Mouse (Mus musculus) MN1 (cell line): ENCODE measurements around the gene Wdr25.

Experiments used
- DNase-seq: peaks from one replicate; pipeline ENCODE4 v3.0.0-alpha.2; 2016; ENCODE audit warnings: low spot score

The Wdr25 gene

GRCm38 (mm10) chr12:108985025-108985424 is 91.6 kb downstream of the Wdr25 start:
- no peak for DNase-seq

GRCm38 (mm10) chr12:108987448-108987847 is 94.0 kb downstream of the Wdr25 start:
- no peak for DNase-seq

DNA sequence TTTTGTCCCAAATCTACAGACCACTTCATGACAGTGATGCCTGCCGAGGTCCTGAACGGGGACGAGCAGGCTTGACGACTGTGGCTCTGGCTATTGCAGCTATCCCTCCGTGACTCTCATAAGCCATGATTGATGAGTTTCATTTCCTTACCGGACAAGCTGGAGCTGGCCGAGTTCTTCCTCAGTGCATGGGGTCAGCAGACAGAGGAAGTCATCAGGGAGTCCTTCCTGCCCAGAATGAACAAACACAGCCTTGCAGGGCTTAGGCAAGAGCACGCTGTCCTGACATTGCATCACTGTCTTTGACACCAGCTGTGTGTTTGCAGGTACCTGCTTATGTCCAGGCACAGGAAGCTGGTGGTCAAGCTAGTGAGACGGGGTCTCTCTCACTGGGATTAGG is 97.0 kb downstream of the Wdr25 start:
- DNase-seq, result no peak

- no peak for DNase-seq
These were observed 99.6 kb downstream of the Wdr25 start for GRCm38 (mm10) chr12:108993046-108993445.

DNA sequence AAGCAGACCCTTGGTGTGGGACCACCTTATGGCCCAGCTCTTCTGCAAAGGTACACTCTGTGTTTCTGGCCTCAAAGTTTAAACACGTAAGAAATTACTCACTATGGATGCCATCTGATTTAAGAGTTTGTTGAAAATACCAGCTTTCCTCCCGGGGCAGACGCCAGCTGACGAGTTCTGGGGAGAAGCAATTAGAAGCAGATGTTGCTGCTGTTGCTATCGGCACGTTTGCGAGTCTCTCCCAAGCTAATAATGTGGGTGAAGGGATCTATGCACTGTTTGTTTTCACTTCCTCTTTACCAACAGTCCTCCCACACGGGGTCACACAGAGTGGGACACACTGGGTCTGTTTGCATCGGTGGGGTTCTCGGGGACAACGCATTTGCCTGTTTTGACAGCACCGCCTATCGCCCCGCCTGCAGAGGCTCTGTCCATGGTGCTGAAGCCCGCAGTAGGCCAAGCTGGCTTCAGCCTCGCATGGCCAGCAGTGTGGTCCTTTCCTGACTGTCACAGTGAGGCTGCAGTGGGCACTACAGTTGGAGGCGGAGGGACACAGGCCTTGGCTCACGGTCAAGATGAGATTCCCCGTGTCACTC is 101.1 kb downstream of the Wdr25 start:
- no peak for DNase-seq

DNA sequence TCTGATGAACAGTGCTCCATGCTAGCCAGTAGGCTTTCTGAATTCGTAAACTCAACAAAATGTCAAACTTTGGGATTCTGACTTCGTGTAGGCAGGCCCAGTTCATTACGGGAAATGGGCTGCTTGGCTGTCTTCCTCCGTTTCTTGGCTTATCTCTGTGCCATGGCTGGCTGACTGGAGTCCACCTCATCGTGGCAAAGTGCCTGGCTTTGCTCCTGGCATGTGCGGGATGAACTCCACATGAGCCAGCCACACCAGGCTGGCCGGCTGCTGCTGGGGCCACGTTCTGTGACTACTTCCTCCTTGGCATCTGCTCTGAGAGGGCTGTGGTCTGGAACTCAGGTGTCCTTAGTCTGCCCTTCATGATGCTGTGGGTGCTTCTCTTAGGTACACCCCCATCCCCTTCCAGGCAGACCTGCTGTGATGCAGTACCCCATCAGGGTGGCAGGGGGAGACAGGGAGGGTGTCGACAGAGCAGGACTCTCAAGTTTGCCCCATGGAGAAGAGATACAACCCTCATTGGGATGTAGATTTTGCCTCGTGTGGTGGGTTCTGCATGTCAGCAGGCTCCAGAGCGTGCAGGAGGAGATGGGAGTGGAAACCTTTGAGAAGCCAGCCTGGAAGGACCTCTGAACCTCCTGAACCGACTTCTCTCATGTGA is 102.7 kb downstream of the Wdr25 start:
- no peak for DNase-seq

DNA sequence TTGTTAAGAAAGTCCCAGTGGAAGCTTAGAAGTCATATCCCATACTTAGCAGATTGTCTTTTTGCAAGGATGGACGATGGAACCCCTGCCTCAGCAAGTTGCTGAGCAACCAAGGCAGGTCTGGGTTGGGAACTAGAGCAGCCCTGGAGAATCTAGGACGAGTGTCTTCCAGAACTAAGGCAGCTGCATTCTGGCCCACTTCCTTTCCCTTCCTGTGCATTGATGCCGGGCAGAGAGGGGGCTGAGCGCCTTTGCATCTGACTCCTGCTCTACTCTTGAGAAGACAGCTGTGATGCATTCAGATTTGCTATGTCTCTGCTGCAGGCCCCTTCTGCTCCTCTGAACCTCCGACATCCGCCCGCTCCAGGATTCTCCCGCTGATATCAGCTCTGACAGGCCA is 103.8 kb downstream of the Wdr25 start:
- no peak for DNase-seq

- DNase-seq, result no peak
These were observed 109.5 kb downstream of the Wdr25 start for GRCm38 (mm10) chr12:109002978-109003377.

GRCm38 (mm10) chr12:109010070-109010649 is 116.7 kb downstream of the Wdr25 start:
- DNase-seq, result no peak

- DNase-seq, result no peak
These were observed 128.8 kb downstream of the Wdr25 start for GRCm38 (mm10) chr12:109022181-109022691.

DNA sequence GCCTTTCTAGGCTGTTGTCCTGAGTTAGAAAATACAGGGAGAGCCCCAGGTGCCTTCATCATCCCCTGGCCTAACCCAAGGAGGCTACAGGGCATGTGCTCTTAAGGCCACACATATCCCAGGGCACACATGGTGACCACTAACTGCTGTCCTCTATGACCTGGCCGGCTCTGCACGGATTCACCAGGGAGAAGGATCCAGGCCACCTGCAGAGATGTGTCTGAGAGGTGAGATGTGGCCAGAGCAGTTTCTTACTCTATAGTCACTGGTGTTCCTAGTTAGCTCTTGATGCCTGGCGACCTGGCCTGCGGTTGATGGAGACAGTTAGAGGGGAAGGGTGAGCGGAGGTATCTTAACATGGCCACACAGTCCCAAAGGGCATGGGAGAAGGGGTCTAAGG is 129.5 kb downstream of the Wdr25 start:
- no peak for DNase-seq

DNA sequence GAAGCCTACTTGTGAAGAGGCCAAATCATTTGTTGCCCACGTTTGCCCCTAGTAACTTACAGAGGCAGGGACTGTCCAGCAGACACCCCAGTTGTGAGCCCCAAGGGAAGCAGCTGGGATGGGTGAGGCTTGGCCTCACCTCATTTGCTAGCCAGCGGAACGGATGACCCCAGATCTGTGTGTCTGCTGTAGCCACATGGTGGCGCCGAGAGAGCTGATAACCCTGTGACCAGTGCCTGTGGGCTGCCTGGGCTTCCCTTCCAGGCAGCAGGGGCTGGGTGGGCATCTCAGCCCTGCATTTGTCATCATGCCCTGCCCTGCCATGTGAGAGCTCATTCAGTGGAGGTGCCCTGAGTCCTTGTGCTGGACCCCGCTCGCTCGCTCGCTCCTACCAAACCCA is 130.3 kb downstream of the Wdr25 start:
- no peak for DNase-seq

DNA sequence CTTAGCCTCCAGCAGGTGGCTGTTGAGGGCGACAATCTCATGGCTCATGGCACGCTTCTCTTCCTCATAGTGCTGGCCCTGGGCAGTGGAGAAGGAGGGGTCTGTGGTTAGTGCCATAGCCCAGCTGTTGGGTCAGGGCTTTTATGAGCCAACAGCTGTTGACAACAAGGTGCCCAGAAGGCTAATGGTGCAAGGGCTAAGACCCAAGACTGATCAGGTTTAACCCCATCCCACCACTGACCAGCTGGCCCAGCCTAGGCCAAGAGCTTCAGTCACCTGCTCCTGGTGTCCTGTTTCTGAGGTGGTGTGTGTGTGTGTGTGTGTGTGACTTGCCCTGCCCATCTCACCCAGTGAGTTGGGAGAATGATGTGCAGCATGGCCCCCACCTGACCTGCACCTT is 143.6 kb downstream of the Wdr25 start:
- no peak for DNase-seq

GRCm38 (mm10) chr12:109038179-109038819 is 144.9 kb downstream of the Wdr25 start:
- no peak for DNase-seq

GRCm38 (mm10) chr12:109039311-109039710 is 145.9 kb downstream of the Wdr25 start:
- DNase-seq, result no peak

GRCm38 (mm10) chr12:109044497-109044896 is 151.1 kb downstream of the Wdr25 start:
- DNase-seq, result peak; percentile 30

DNA sequence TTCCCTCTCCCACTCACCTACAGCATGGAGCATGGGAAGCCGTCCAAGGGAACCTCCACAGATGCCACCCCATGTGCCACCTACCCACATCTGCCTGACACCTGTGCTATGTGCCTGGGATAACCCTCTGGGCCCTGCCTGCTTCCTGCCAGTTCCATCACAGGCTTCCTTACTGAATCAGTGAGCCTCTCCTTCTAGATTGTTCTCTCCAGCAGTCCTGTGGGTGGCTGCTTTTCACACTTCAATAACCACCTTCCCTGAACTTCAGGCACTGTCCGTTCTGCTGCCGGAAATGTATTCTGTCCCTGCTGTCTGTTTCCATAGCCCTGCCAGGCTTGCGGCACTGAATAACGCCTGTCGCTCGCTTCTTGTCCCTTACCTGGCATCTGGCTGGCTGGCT is 152.2 kb downstream of the Wdr25 start:
- DNase-seq, result no peak

DNA sequence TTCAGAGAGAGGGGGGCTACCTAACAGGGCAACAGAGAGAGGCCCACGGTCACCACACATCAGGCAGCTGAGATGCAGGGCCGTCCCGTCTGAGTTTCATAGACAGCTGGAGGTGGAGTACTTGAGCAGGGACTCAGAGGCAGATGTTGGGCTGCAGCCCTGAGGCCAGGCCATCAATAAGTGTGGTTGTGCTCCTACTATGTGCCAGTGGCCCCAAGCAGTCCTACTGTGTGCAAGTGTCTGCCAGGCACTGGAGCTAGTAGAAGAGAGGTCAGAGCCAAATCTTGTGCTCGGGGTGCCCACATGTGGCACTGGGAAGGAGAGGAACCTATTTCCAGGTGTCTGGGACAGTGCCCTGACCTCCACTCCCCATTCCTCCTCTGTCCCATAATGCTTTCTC is 156.5 kb downstream of the Wdr25 start:
- DNase-seq, result no peak

GRCm38 (mm10) chr12:109053020-109053806 is 159.8 kb downstream of the Wdr25 start:
- DNase-seq, result no peak

DNA sequence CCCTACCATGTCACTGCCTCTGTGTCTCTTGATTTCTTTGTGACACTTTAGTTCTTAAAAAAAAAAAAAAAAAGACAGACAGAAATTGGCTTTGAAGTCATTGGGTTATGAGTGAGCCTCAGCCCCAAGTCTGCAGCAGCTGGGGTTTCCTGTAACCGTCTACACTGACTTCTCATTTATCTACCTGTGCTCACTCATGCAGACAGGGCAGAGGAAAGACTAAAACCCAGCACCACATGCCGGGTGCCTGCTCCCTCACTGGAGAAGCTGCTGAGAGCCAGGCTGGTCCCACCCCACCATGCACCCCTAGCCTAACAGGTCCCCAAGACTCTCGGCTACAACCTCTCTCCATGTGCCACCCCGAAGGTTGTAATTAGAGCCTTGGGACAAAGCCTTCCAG is 164.3 kb downstream of the Wdr25 start:
- no peak for DNase-seq

DNA sequence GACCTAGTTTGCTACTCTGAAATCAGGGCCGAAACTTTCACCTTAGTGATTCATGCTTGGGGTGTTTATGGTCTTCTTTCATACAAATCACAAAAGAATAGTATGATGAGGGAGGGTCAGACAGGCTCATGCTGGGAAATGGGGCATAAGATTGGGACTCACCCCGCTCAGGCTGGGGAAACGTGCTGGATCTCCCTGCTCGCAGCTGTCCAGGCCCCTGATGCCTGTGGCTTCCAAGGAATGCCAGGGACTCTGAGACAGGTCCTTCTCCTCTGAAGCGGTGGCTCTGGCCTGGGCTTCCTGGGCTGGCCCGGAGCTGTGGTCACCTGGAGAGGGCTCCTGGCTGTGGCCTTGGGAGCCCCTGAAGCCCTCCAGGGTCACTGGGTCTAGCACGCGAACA is 165.2 kb downstream of the Wdr25 start:
- DNase-seq, result no peak

- peak; percentile 73 for DNase-seq
These were observed 174.2 kb downstream of the Wdr25 start for GRCm38 (mm10) chr12:109067561-109068135.
